8 mouse cellular contexts compared by ENCODE assay signal in the genomic region with DNA sequence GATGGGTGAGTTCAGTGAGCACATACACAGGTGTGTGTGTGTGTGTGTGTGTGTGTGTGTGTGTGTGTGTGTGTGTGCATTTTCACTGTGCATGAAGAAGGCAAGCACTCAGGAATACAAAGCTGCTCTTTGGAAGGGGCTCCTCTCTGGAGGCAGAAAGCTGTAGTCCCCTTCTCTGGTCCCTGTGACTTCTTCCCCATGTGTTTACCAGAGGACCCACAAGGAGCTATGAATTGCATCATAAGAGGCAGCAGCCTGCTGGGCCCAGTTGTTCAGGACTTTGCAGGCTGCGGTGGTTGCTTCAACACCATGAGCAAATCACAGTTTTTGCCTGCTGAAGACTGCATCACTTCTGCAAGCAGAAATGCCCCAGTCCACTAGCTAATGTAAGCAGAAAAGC. TPM values are rescaled to one million over a fixed set of nuclear protein-coding genes. Genes with fewer than 3 reads are reported as not detected.
DNase-seq lines count a peak whose midpoint lies in the region; ATAC-seq and TF ChIP-seq lines count a peak whose summit lies in the region.

No protein-coding gene starts in this region.

- no peak for TF ChIP-seq CTCF in heart, adult 2 months (IDR thresholded peaks at IDR 0.05)

- H3K27ac ChIP-seq in hindbrain, embryonic 14.5 days, result peak overlapping the region; percentile 77
- peak overlapping the region; percentile 88 for H3K27ac ChIP-seq in midbrain, embryonic 16.5 days (ENCODE audit: low read length)
- no peak overlapping the region for H3K27ac ChIP-seq in liver, embryonic 11.5 days (ENCODE audit: low read depth, low read length)
- no peak overlapping the region for H3K27ac ChIP-seq in heart, adult 2 months

- peak overlapping the region; percentile 51 for H3K4me3 ChIP-seq in hindbrain, embryonic 14.5 days (replicated peaks; ENCODE audit: low read length)
- peak overlapping the region; percentile 72 for H3K4me3 ChIP-seq in midbrain, embryonic 16.5 days (ENCODE audit: low read depth, low read length)
- no peak overlapping the region for H3K4me3 ChIP-seq in liver, embryonic 11.5 days (ENCODE audit: low read depth, low read length)
- H3K4me3 ChIP-seq in heart, adult 2 months, result no peak overlapping the region

- intact Hi-C loops in heart, adult 2 months (cut with DNase I), result no loop called here

- DNase-seq in lung, postnatal 36 days, result peak; percentile 3
- no peak for DNase-seq in lung, postnatal 14 days
- DNase-seq in hindbrain, embryonic 14.5 days (ENCODE audit: low spot score), result no peak
- DNase-seq in gastrocnemius, adult 18-20 months (ENCODE audit: low spot score), result no peak
- no peak for DNase-seq in liver, embryonic 11.5 days (ENCODE audit: low spot score)
- no peak for DNase-seq in thymus, postnatal 0 days (ENCODE audit: low spot score)
- no peak for DNase-seq in heart, adult 2 months

- H3K9me3 ChIP-seq in hindbrain, embryonic 14.5 days (ENCODE audit: control insufficient read depth, low read length), result no peaks in the 10 kb centered on the region
- H3K9me3 ChIP-seq in midbrain, embryonic 16.5 days (replicated peaks; ENCODE audit: control insufficient read depth, low read length, poor library complexity, severe bottlenecking), result no peaks in the 10 kb centered on the region
- H3K9me3 ChIP-seq in liver, embryonic 11.5 days (ENCODE audit: control insufficient read depth, low read length), result no peaks in the 10 kb centered on the region

- peak overlapping the region; percentile 87 for H3K4me2 ChIP-seq in hindbrain, embryonic 14.5 days (replicated peaks)
- peak overlapping the region; percentile 90 for H3K4me2 ChIP-seq in midbrain, embryonic 16.5 days (ENCODE audit: low read length)
- no peak overlapping the region for H3K4me2 ChIP-seq in liver, embryonic 11.5 days

- H3K9ac ChIP-seq in hindbrain, embryonic 14.5 days, result peak overlapping the region; percentile 64
- H3K9ac ChIP-seq in midbrain, embryonic 16.5 days (ENCODE audit: low read depth, low read length), result peak overlapping the region; percentile 82
- H3K9ac ChIP-seq in liver, embryonic 11.5 days (ENCODE audit: low read depth, low read length), result no peak overlapping the region
- no peak overlapping the region for H3K9ac ChIP-seq in heart, adult 2 months (ENCODE audit: low read depth, low read length)

- peaks cover 23% of the 10 kb centered on the region for H3K27me3 ChIP-seq in hindbrain, embryonic 14.5 days (ENCODE audit: control insufficient read depth, insufficient read depth, low read length)
- no peaks in the 10 kb centered on the region for H3K27me3 ChIP-seq in midbrain, embryonic 16.5 days (ENCODE audit: control insufficient read depth, insufficient read depth, low read depth, low read length)
- H3K27me3 ChIP-seq in liver, embryonic 11.5 days (replicated peaks; ENCODE audit: control insufficient read depth, insufficient read depth, low read length), result peaks cover 43% of the 10 kb centered on the region
- H3K27me3 ChIP-seq in heart, adult 2 months (ENCODE audit: control insufficient read depth, insufficient read depth, low read length), result peaks cover 9% of the 10 kb centered on the region

- peaks cover 10% of the 10 kb centered on the region; the same call in 1 of the 2 replicates for H3K4me1 ChIP-seq in hindbrain, embryonic 14.5 days (replicated peaks; ENCODE audit: control insufficient read depth, insufficient read depth, low read length)
- peaks cover 2% of the 10 kb centered on the region; the same call in 1 of the 2 replicates for H3K4me1 ChIP-seq in midbrain, embryonic 16.5 days (ENCODE audit: control insufficient read depth, insufficient read depth, low read length)
- H3K4me1 ChIP-seq in liver, embryonic 11.5 days (replicated peaks; ENCODE audit: control insufficient read depth, insufficient read depth, low read length), result no peaks in the 10 kb centered on the region
- H3K4me1 ChIP-seq in heart, adult 2 months (ENCODE audit: control insufficient read depth, insufficient read depth, low read length), result no peaks in the 10 kb centered on the region

- no peak for TF ChIP-seq POLR2A in heart, adult 2 months (IDR thresholded peaks at IDR 0.05; ENCODE audit: insufficient read depth, low read depth, low read length)

- H3K79me2 ChIP-seq in heart, adult 2 months (replicated peaks; ENCODE audit: control insufficient read depth, insufficient read depth, low read length), result no peaks in the 10 kb centered on the region

- no peak for ATAC-seq in hindbrain, embryonic 14.5 days (ENCODE audit: low FRiP score)
- peak; percentile 14; the same call in 1 of the 2 replicates for ATAC-seq in midbrain, embryonic 16.5 days
- no peak for ATAC-seq in liver, embryonic 11.5 days (replicated peaks; ENCODE audit: low FRiP score)

- H3K36me3 ChIP-seq in hindbrain, embryonic 14.5 days (replicated peaks; ENCODE audit: control insufficient read depth, insufficient read depth), result no peaks in the 10 kb centered on the region
- no peaks in the 10 kb centered on the region for H3K36me3 ChIP-seq in midbrain, embryonic 16.5 days (ENCODE audit: control insufficient read depth, insufficient read depth, low read length)
- no peaks in the 10 kb centered on the region for H3K36me3 ChIP-seq in liver, embryonic 11.5 days (ENCODE audit: control insufficient read depth, insufficient read depth, low read length)
- no peaks in the 10 kb centered on the region for H3K36me3 ChIP-seq in heart, adult 2 months (ENCODE audit: control insufficient read depth, insufficient read depth, low read length)

- 27% methylated on average over 1 of the region's 1 CpGs for WGBS in hindbrain, embryonic 14.5 days
- WGBS in midbrain, embryonic 16.5 days, result 13% methylated on average over 1 of the region's 1 CpGs
- WGBS in liver, embryonic 11.5 days, result 41% methylated on average over 1 of the region's 1 CpGs
- 34% methylated on average over 1 of the region's 1 CpGs for WGBS in heart, adult 2 months

- TF ChIP-seq EP300 in heart, adult 2 months (IDR thresholded peaks at IDR 0.05; ENCODE audit: insufficient read depth, low read depth, low read length), result no peak

RNA-seq across cellular contexts. Expression of a gene that starts 0.8 kb away (rescaled TPM):
- 94.5 and 117 TPM in 2 replicates for polyA plus RNA-seq in hindbrain, embryonic 14.5 days (2014; fragmentation: Nextera tagmentation; extraction: Ambion mirVana)
- polyA plus RNA-seq in midbrain, embryonic 16.5 days (2015; fragmentation: Nextera tagmentation; extraction: Ambion mirVana), result 79.8 and 95.0 TPM in 2 replicates
- under 1 TPM; 0.07 TPM for total RNA-seq in gastrocnemius, adult 18-20 months (2021)
- 0.78 and 1.0 TPM in 2 replicates for polyA plus RNA-seq in liver, embryonic 11.5 days (2014; fragmentation: Nextera tagmentation; extraction: Ambion mirVana)
- 0.33 and 0.51 TPM in 2 replicates for polyA plus RNA-seq in thymus, postnatal 0 days (2015; fragmentation: Nextera tagmentation; extraction: Ambion mirVana)
- not detected for total RNA-seq in heart, adult 2 months (2021)
- not detected in 2 replicates for polyA plus RNA-seq in heart, adult 2 months (2012; rRNA removed)

Comparison
In these comparisons a context has a peak if more than half of its experiments do, and no peak if none do; other contexts are left out.
1. H3K27ac ChIP-seq: peak in hindbrain, embryonic 14.5 days (single experiment) and midbrain, embryonic 16.5 days (single experiment); none in liver, embryonic 11.5 days (single experiment) and heart, adult 2 months (single experiment).
2. H3K4me3 ChIP-seq: peak in hindbrain, embryonic 14.5 days (single experiment) and midbrain, embryonic 16.5 days (single experiment); none in liver, embryonic 11.5 days (single experiment) and heart, adult 2 months (single experiment).
3. H3K9ac ChIP-seq: peak in hindbrain, embryonic 14.5 days (single experiment) and midbrain, embryonic 16.5 days (single experiment); none in liver, embryonic 11.5 days (single experiment) and heart, adult 2 months (single experiment).
4. RNA of a gene that starts 0.8 kb away (polyA plus RNA-seq): 79.8 to 95.0 TPM in midbrain, embryonic 16.5 days and 94.5 to 117 TPM in hindbrain, embryonic 14.5 days; 0.78 to 1.0 TPM in liver, embryonic 11.5 days, 0.33 to 0.51 TPM in thymus, postnatal 0 days and not detected in heart, adult 2 months; every median in the first group is over 10 times any median in the second.